Mouse (Mus musculus) G1E (cell line): Measurements from ENCODE around the gene Mgmt.

Experiments used
- CTCF ChIP-seq: IDR thresholded peaks from 2 replicates; pipeline ENCODE4 v1.5.1; 2012; ENCODE audit warnings: low read depth, low read length, inconsistent platforms, mixed read lengths
- GATA1 ChIP-seq: IDR thresholded peaks from 2 replicates; pipeline ENCODE4 v1.6.1; 2012; ENCODE audit warnings: borderline replicate concordance, low read length, inconsistent platforms, mixed read lengths
- GATA2 ChIP-seq: IDR thresholded peaks from 2 replicates; pipeline ENCODE4 v1.6.1; 2012; ENCODE audit warnings: low read depth, low read length, inconsistent platforms, borderline replicate concordance
- POLR2AphosphoS5 ChIP-seq: IDR thresholded peaks from 2 replicates; pipeline ENCODE4 v1.6.1; 2012; ENCODE audit warnings: low read depth, low read length, inconsistent platforms; ENCODE audit not compliant: insufficient replicate concordance
- TAL1 ChIP-seq: conservative IDR thresholded peaks from 2 replicates; pipeline ENCODE4 v1.6.1; 2012; ENCODE audit warnings: low read depth, low read length, inconsistent platforms, mixed read lengths

DNA sequence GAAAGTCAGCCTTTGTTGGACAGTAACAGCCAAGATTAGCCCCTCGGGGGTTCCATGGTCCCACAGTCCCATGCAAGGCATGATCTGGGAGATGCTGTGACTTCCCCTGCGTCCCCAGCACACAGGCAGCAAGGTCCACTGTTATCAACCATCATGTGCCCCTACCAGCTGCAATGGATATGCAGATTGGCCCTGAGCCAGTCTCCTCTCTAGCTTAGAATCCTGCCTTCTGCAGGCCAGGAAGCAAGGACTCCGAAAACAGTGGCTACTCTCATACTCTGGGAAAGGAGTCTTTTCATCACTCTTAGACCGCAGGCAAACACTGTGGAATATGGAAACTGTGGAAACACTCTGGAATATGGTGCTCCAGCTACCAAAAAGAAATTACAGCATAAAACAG is 152.5 kb downstream of the Mgmt start:
- TF ChIP-seq CTCF (no peak), TAL1 (no peak), GATA2 (no peak), GATA1 (no peak), POLR2AphosphoS5 (no peak)
